Mouse (Mus musculus) lung, adult 2 months (tissue): ENCODE data around the gene Dnajb8.

ENCODE experiments used
- CTCF ChIP-seq: fragments of 200-500 bp; IDR thresholded peaks from 2 replicates; pipeline ENCODE4 v1.5.1; 2011; ENCODE audit warnings: mild to moderate bottlenecking, low read length, control low read depth; ENCODE audit not compliant: insufficient read depth
- POLR2A ChIP-seq: fragments of 200-500 bp; IDR thresholded peaks from 2 replicates; pipeline ENCODE4 v1.6.1; 2011; ENCODE audit warnings: low read depth, mild to moderate bottlenecking, control low read depth, low read length, borderline replicate concordance; ENCODE audit errors: extremely low read depth

GRCm38 (mm10) chr6:88190310-88191023 is 31.6 kb upstream of the Dnajb8 start:
- TF ChIP-seq CTCF: no peak
- no peak for TF ChIP-seq POLR2A
